Mouse (Mus musculus) frontal cortex, postnatal 25 days (tissue): ENCODE results near the gene Gm8082.
"Not testable (repeated sequence)": the region's sequence is repeated elsewhere in the genome, so short reads cannot be mapped to it uniquely, and the experiment has no call there.

Experiments used
- DNase-seq, 2 experiments: peaks; one replicate each; pipeline ENCODE4 v3.0.0; 2022; ENCODE audit warnings: low spot score in 2 of 2

Gene Gm8082

DNA sequence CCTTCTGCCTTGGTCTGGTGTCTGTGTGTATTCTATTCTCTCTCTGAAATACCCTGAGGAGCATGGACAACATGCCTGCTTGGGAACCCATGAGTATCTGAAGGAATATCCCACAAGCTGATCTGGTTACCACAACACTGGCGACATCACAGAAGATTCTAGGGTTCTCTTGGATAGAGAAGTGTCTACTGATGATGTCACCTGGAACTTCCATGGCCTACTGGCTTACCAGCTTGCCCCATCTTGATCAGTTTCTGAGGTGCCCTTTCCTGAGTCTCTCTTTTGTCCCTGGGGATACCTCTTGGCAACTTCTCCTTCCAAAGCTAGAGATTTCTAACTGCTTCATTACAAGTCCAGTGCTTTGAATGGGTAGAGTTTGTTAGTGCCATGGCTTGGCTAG lies at the start of gene Gm8082:
TSS of gene Gm8082 (minus strand) at position 101 of the 400 bp plus-strand sequence.
- DNase-seq: not testable (repeated sequence)

DNA sequence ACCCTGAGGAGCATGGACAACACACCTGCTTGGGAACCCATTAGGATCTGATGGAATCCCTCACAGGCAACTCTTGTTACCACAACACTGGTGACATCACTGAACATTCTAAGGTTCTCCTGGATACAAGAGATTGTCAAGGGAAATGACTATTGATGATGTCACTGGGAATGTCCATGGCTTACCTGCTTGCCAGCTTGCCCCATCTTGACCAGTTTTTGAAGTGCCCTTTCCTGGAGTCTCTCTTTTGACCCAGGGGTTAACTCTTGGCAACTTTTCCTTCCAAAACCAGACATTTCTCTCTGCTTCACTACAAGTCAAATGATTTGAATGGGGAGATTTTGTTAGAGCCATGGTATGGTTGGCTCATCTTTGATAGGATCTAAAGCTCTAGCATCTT lies 22.1 kb upstream of the Gm8082 start, which contains the start of gene Gm10376:
TSS of gene Gm10376 (minus strand) at position 101 of the 400 bp plus-strand sequence.
- DNase-seq: not testable (repeated sequence)
